9 mouse cellular contexts compared by ENCODE assay signal in genomic region chr4:33245853-33246395, GRCm38 (mm10). TPM values are rescaled to one million over a fixed set of nuclear protein-coding genes. Genes with fewer than 3 reads are reported as not detected.
DNase-seq lines count a peak whose midpoint lies in the region; ATAC-seq and TF ChIP-seq lines count a peak whose summit lies in the region.
"Had no signal": no experiment of that assay in that cellular context is flagged by ENCODE, and none has a peak within 500 bp of the region (broad histone marks: within the 10 kb centered on the region; RNA-seq: fewer than 3 reads in every experiment).

No protein-coding gene starts in this region.

- TF ChIP-seq POLR2A in heart, adult 2 months (IDR thresholded peaks at IDR 0.05; ENCODE audit: insufficient read depth, low read depth, low read length) = no peak

- 26% methylated on average over 14 of the region's 14 CpGs for WGBS in heart, adult 2 months
- 74% methylated on average over 14 of the region's 14 CpGs for WGBS in heart, embryonic 16.5 days
- 84% methylated on average over 14 of the region's 14 CpGs for WGBS in liver, embryonic 14.5 days (ENCODE audit: insufficient replicate concordance)

- no peaks in the 10 kb centered on the region for H3K9me3 ChIP-seq in heart, embryonic 16.5 days (replicated peaks; ENCODE audit: control insufficient read depth, low read length)
- H3K9me3 ChIP-seq in liver, embryonic 14.5 days (ENCODE audit: control insufficient read depth, low read length) = no peaks in the 10 kb centered on the region

- H3K27me3 ChIP-seq in heart, adult 2 months (ENCODE audit: control insufficient read depth, insufficient read depth, low read length) = no peaks in the 10 kb centered on the region
- no peaks in the 10 kb centered on the region for H3K27me3 ChIP-seq in heart, embryonic 16.5 days (ENCODE audit: control insufficient read depth, insufficient read depth, low read length)
- H3K27me3 ChIP-seq in liver, embryonic 14.5 days (ENCODE audit: control insufficient read depth, insufficient read depth, low read length) = no peaks in the 10 kb centered on the region

- TF ChIP-seq CTCF in heart, adult 2 months (IDR thresholded peaks at IDR 0.05) = no peak
- TF ChIP-seq CTCF in liver, embryonic 14.5 days (IDR thresholded peaks at IDR 0.05; ENCODE audit: low read depth) = no peak

- H3K4me3 ChIP-seq in heart, adult 2 months = peak overlapping the region; percentile 97
- H3K4me3 ChIP-seq in heart, embryonic 16.5 days (ENCODE audit: low read length) = peak overlapping the region; percentile 90
- H3K4me3 ChIP-seq in liver, embryonic 14.5 days (ENCODE audit: insufficient read depth in 1 of 2, low read depth in 2 of 2, low read length in 2 of 2) = peak overlapping the region in 1 of 2 experiments; percentile 84; a peak in 3 of 4 replicates

- TF ChIP-seq EP300 in heart, adult 2 months (IDR thresholded peaks at IDR 0.05; ENCODE audit: insufficient read depth, low read depth, low read length) = no peak
- TF ChIP-seq EP300 in liver, embryonic 14.5 days (IDR thresholded peaks at IDR 0.05; ENCODE audit: low read depth) = no peak

- intact Hi-C loops in heart, adult 2 months (cut with DNase I) = loop anchor here (2.0 to 5.0 kb wide), 3 partner anchors 37 to 215 kb away; partner anchors contain the start of genes Pm20d2 and Ube2j1

- peak overlapping the region; percentile 93 for H3K4me2 ChIP-seq in heart, embryonic 16.5 days (ENCODE audit: low read depth, low read length)
- peak overlapping the region; percentile 85 for H3K4me2 ChIP-seq in liver, embryonic 14.5 days (ENCODE audit: low read depth)

- no peak for ATAC-seq in heart, embryonic 16.5 days (replicated peaks; ENCODE audit: extremely low read depth, insufficient read depth, low FRiP score)
- ATAC-seq in liver, embryonic 14.5 days (ENCODE audit: insufficient read depth) = no peak
- ATAC-seq in monocyte, adult 5-6 weeks (replicated peaks; ENCODE audit: insufficient number of reproducible peaks, low FRiP score, low TSS enrichment, poor library complexity, severe bottlenecking) = no peak

- H3K9ac ChIP-seq in heart, adult 2 months (ENCODE audit: low read depth, low read length) = no peak overlapping the region
- peak overlapping the region; percentile 81 for H3K9ac ChIP-seq in heart, embryonic 16.5 days (ENCODE audit: low read length)
- no peak overlapping the region for H3K9ac ChIP-seq in liver, embryonic 14.5 days (replicated peaks)

- H3K79me2 ChIP-seq in heart, adult 2 months (replicated peaks; ENCODE audit: control insufficient read depth, insufficient read depth, low read length) = 0 out of 2 replicates have a peak, but pooled peaks cover 2% of the 10 kb centered on the region

- no peak for DNase-seq in heart, adult 2 months
- no peak for DNase-seq in heart, adult 18-20 months
- DNase-seq in CD4-positive helper T cell, adult 2 months (ENCODE audit: low read depth, low spot score) = peak; percentile 27
- no peak for DNase-seq in liver, embryonic 14.5 days (ENCODE audit: low read depth in 3 of 3, low spot score in 3 of 3)
- DNase-seq in frontal cortex, adult 2 months (ENCODE audit: extremely low spot score in 1 of 2, low spot score in 1 of 2) = no peak
- no peak for DNase-seq in right cerebral cortex, postnatal 14 days
- DNase-seq: cerebellum, adult 8-10 months had no signal

- peaks cover 9% of the 10 kb centered on the region for H3K4me1 ChIP-seq in heart, adult 2 months (ENCODE audit: control insufficient read depth, insufficient read depth, low read length)
- peaks cover 28% of the 10 kb centered on the region for H3K4me1 ChIP-seq in heart, embryonic 16.5 days (ENCODE audit: control insufficient read depth, insufficient read depth, low read length)
- H3K4me1 ChIP-seq in liver, embryonic 14.5 days (replicated peaks; ENCODE audit: control insufficient read depth in 2 of 2, insufficient read depth in 2 of 2, low read length in 1 of 2) = peaks cover 15 to 20% of the 10 kb centered on the region in 2 experiments

- peaks cover 34% of the 10 kb centered on the region for H3K36me3 ChIP-seq in heart, adult 2 months (ENCODE audit: control insufficient read depth, insufficient read depth, low read length)
- peaks cover 21% of the 10 kb centered on the region for H3K36me3 ChIP-seq in heart, embryonic 16.5 days (ENCODE audit: control insufficient read depth, insufficient read depth)
- peaks cover 20% of the 10 kb centered on the region for H3K36me3 ChIP-seq in liver, embryonic 14.5 days (replicated peaks; ENCODE audit: control insufficient read depth, insufficient read depth, low read depth)

- no peak overlapping the region; the same call in 1 of the 2 replicates for H3K27ac ChIP-seq in heart, adult 2 months
- peak overlapping the region; percentile 49; the same call in 1 of the 2 replicates for H3K27ac ChIP-seq in heart, embryonic 16.5 days (ENCODE audit: low read length)
- H3K27ac ChIP-seq in liver, embryonic 14.5 days = no peak overlapping the region

RNA-seq across cellular contexts. Expression of gene Srsf12, which starts 37.1 kb away (rescaled TPM):
- not detected for total RNA-seq in heart, adult 2 months (2021)
- not detected in 2 replicates for polyA plus RNA-seq in heart, adult 2 months (2012; rRNA removed)
- not detected for total RNA-seq in heart, adult 18-20 months (2021)
- polyA plus RNA-seq in heart, embryonic 16.5 days (2015; fragmentation: Nextera tagmentation; extraction: Ambion mirVana) = 1.6 and 2.3 TPM in 2 replicates
- 0.06 TPM in 2 replicates for polyA plus RNA-seq in liver, embryonic 14.5 days (2012; rRNA removed)
- 0.24 TPM in 1 of 2 replicates, not detected in the other for polyA plus RNA-seq in liver, embryonic 14.5 days (2014; fragmentation: Nextera tagmentation; extraction: Ambion mirVana)
- not detected in 3 replicates for total RNA-seq in monocyte, adult 5-6 weeks (2017)
- polyA plus RNA-seq in frontal cortex, adult 2 months (2012; rRNA removed) = 19.6 and 21.3 TPM in 2 replicates

RNA-seq across cellular contexts. Expression of gene Pnrc1, which starts 44.0 kb away (rescaled TPM):
- 100 to 1,000 TPM; 151 to 170 TPM for total RNA-seq in heart, adult 2 months (2021)
- 39.8 and 40.5 TPM in 2 replicates for polyA plus RNA-seq in heart, adult 2 months (2012; rRNA removed)
- total RNA-seq in heart, adult 18-20 months (2021) = 100 to 1,000 TPM; 160 to 193 TPM
- polyA plus RNA-seq in heart, embryonic 16.5 days (2015; fragmentation: Nextera tagmentation; extraction: Ambion mirVana) = 77.8 and 86.2 TPM in 2 replicates
- polyA plus RNA-seq in liver, embryonic 14.5 days (2012; rRNA removed) = 11.3 and 17.8 TPM in 2 replicates
- polyA plus RNA-seq in liver, embryonic 14.5 days (2014; fragmentation: Nextera tagmentation; extraction: Ambion mirVana) = 30.9 and 37.4 TPM in 2 replicates
- 228 to 431 TPM (median 282 TPM) in 3 replicates for total RNA-seq in monocyte, adult 5-6 weeks (2017)
- 53.9 and 54.9 TPM in 2 replicates for polyA plus RNA-seq in frontal cortex, adult 2 months (2012; rRNA removed)

RNA-seq across cellular contexts. Expression of gene Pm20d2, which starts 56.4 kb away (rescaled TPM):
- total RNA-seq in heart, adult 2 months (2021) = 10 to 100 TPM; 57.8 to 64.9 TPM
- polyA plus RNA-seq in heart, adult 2 months (2012; rRNA removed) = 26.1 and 40.5 TPM in 2 replicates
- total RNA-seq in heart, adult 18-20 months (2021) = 10 to 100 TPM; 69.3 to 77.0 TPM
- 2.6 and 2.9 TPM in 2 replicates for polyA plus RNA-seq in heart, embryonic 16.5 days (2015; fragmentation: Nextera tagmentation; extraction: Ambion mirVana)
- polyA plus RNA-seq in liver, embryonic 14.5 days (2012; rRNA removed) = 0.15 and 0.25 TPM in 2 replicates
- polyA plus RNA-seq in liver, embryonic 14.5 days (2014; fragmentation: Nextera tagmentation; extraction: Ambion mirVana) = 0.09 and 0.13 TPM in 2 replicates
- total RNA-seq in monocyte, adult 5-6 weeks (2017) = not detected in 3 replicates
- 3.9 and 4.5 TPM in 2 replicates for polyA plus RNA-seq in frontal cortex, adult 2 months (2012; rRNA removed)
